Mouse (Mus musculus) embryonic facial prominence, embryonic 11.5 days (tissue): ENCODE results near the gene Dzip3. TPM values are rescaled to one million over a fixed set of nuclear protein-coding genes. Genes with fewer than 3 reads are reported as not detected.
A peak's percentile ranks its signal among the peaks of the same experiment; 100 is the strongest.

Experiments
- ATAC-seq: fragments of 200-750 bp; cut with Nextera tagmentation; replicated peaks from 2 replicates; pipeline ENCODE4 v1.8.0; 2017; ENCODE audit warnings: low read depth; ENCODE audit not compliant: insufficient number of reproducible peaks, low FRiP score, low TSS enrichment
- DNase-seq: peaks from one replicate; pipeline ENCODE4 v3.0.0-alpha.2; 2015; ENCODE audit warnings: low spot score
- H3K27ac ChIP-seq: fragments of 300-500 bp; sonication (generic); replicated peaks from 2 replicates; pipeline ENCODE4 v1.5.1; 2014; ENCODE audit warnings: mild to moderate bottlenecking, low read depth, low read length, control low read depth
- H3K27me3 ChIP-seq: fragments of 300-500 bp; sonication (generic); 2 replicates; pipeline ENCODE4 v1.6.1; 2014; ENCODE audit warnings: mild to moderate bottlenecking, low read length, moderate library complexity, mixed read lengths; ENCODE audit not compliant: control insufficient read depth, insufficient read depth
- H3K36me3 ChIP-seq: fragments of 300-500 bp; sonication (generic); replicated peaks from 2 replicates; pipeline ENCODE4 v1.6.1; 2014; ENCODE audit warnings: low read depth, mild to moderate bottlenecking, low read length, moderate library complexity, mixed read lengths; ENCODE audit not compliant: control insufficient read depth, insufficient read depth
- H3K4me1 ChIP-seq: fragments of 300-500 bp; sonication (generic); 2 replicates; pipeline ENCODE4 v1.6.1; 2014; ENCODE audit warnings: low read length, mixed read lengths; ENCODE audit not compliant: control insufficient read depth, insufficient read depth
- H3K4me2 ChIP-seq: fragments of 300-500 bp; sonication (generic); 2 replicates; pipeline ENCODE4 v1.6.1; 2014; ENCODE audit warnings: low read depth, mild to moderate bottlenecking, control low read depth, low read length, moderate library complexity
- H3K4me3 ChIP-seq: fragments of 300-500 bp; sonication (generic); 2 replicates; pipeline ENCODE4 v1.5.1; 2014; ENCODE audit warnings: low read depth, low read length, control low read depth
- H3K9ac ChIP-seq: fragments of 300-500 bp; sonication (generic); replicated peaks from 2 replicates; pipeline ENCODE4 v1.6.1; 2014; ENCODE audit warnings: mild to moderate bottlenecking, control low read depth, low read length
- H3K9me3 ChIP-seq: fragments of 300-500 bp; sonication (generic); replicated peaks from 2 replicates; pipeline ENCODE4 v1.6.1; 2016; ENCODE audit warnings: mild to moderate bottlenecking, low read length, inconsistent platforms, mixed read lengths; ENCODE audit not compliant: control insufficient read depth
- WGBS: fragments of 180-500 bp; shearing (Covaris S2); extraction: QIAGEN DNeasy Blood & Tissue Kit; methylation state at CpG from one replicate; pipeline ENCODE4 v1.1.7; 2014; 5-methylcytosine and 5-hydroxymethylcytosine counted together
- polyA plus RNA-seq: library from polyadenylated mRNA; unstranded; fragments of >200 nt; fragmentation: Nextera tagmentation; extraction: Ambion mirVana; gene quantifications from 2 replicates; pipeline ENCODE4 v1.2.1, GENCODE M21; 2014

The Dzip3 gene
- polyA plus RNA-seq, 1 experiment from 2014 or later, result 61.0 TPM

DNA sequence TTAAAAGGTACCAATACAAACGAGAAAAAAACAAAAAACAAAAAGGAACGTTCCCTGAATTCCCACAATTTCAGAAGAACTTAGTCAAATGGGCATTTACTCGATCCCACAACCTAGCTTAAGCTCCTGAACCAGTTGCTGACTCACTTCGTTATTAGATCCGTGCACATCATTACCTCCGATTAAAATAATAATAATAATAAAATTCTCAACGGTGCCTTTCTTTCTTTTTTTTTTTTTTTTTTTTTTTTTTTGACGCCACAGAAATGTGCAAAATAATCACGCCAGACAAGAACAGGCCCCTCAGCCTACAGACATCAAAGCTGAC lies 770 bp downstream of the Dzip3 start:
- Histone ChIP-seq H3K36me3 (no peaks in the 10 kb centered on the region), H3K27ac (peak overlapping the region; percentile 92; the same call in 1 of the 2 replicates), H3K27me3 (no peaks in the 10 kb centered on the region), H3K9me3 (no peaks in the 10 kb centered on the region), H3K9ac (peak overlapping the region; percentile 99), H3K4me2 (peak overlapping the region; percentile 56), H3K4me3 (peak overlapping the region; percentile 83), H3K4me1 (no peaks in the 10 kb centered on the region)
- no peak for DNase-seq
- no peak for ATAC-seq
- 2% methylated on average over 9 of the region's 9 CpGs for WGBS

DNA sequence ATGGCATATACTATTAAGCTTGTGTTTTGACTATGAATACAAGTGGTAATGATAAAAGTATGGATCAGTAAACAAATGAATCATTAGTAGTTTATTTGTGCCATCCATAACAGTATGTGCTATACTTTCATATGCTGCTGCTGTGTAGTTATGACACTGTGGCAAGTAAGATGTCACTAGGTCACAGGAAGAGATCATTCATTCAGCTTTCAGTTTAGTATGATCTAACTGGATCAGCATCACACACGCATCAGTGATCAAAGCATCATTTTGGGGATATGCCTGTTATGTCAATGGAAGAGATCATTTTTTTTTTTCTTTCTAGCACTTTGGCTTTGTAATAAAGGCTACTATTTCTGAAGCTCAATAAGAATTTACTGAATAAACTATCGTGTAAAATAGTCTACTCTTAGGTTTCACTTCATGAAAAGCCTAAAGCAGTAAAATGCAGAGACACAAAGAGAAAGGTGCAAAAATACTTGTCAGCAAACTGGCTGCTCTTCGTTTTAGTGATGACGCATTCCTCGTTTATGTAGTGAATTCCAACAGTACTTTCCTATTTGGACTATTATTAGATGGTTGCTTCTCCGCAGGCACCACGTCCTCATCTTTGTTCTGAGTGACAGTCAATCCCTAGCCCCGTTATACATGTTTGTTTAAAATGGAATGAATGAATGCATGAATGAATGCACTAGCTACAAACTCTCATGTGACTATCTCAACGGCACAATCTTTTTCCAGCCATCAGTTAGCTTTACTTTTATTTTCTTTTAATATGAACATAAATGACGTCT lies 1.3 kb downstream of the Dzip3 start:
- 52% methylated on average over 10 of the region's 10 CpGs for WGBS
- H3K9me3 ChIP-seq, result no peaks in the 10 kb centered on the region

DNA sequence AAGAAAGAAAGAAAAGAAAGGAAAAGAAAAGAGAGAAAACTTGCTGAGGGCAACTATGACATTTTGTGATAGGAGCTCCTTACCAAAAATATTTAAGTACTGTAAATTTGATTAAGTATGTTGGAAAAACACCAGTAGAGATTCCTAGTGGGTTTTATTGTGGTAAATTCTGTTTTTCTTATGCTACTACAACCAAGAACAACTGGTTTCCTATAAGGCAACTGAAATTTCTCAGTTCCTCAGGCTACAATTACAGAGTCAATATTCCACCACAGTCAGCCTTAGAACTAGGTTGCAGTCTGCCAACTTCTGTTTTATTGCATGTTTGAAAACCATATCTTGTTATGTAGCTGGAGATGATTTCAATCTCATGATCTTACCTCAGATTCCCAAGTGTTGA lies 4.3 kb downstream of the Dzip3 start:
- no peak for ATAC-seq
- no peak for DNase-seq
- Histone ChIP-seq H3K4me3 (no peak overlapping the region), H3K27me3 (no peaks in the 10 kb centered on the region), H3K9ac (no peak overlapping the region), H3K4me2 (no peak overlapping the region), H3K27ac (no peak overlapping the region), H3K9me3 (no peaks in the 10 kb centered on the region), H3K4me1 (no peaks in the 10 kb centered on the region), H3K36me3 (no peaks in the 10 kb centered on the region)

More for the DNA sequence above, 1.3 kb downstream of the Dzip3 start:
- Histone ChIP-seq H3K9ac (peak overlapping the region; percentile 99), H3K36me3 (no peaks in the 10 kb centered on the region), H3K27me3 (no peaks in the 10 kb centered on the region), H3K4me2 (peak overlapping the region; percentile 56), H3K4me1 (no peaks in the 10 kb centered on the region), H3K4me3 (peak overlapping the region; percentile 83), H3K27ac (no peak overlapping the region)
- no peak for ATAC-seq
- DNase-seq, result peak; percentile 29

DNA sequence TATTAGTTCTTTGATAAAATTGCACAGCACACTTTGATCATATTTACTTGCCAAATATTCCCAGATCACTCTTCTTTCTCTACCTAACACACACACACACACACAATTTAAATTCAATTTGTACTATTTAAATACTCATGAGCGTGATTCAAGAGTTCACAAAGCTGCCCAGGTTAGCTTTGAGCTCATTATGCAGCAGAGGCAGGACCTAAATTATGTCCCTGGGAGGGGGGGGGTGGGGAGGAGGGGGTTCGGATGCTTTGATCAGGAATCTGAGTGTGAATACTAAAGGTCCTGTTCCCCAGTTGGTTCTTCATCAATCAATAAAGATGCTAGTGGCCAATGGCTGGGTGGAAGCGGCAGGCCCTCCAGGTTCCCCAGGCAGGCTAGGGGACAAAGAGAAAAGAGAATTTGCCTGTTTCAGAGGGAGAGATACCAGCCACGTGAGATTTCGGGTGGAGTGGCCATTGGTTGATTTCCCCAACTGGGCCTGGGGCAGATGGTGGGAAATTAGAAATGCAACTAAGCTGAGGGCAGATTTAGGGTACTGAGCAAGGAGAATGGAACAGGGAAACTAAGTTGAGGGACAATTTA lies 8.8 kb downstream of the Dzip3 start:
- no peak for ATAC-seq
- WGBS, result 64% methylated on average over 5 of the region's 5 CpGs
- no peaks in the 10 kb centered on the region for H3K4me1 ChIP-seq
- no peak for DNase-seq
- H3K36me3 ChIP-seq, result no peaks in the 10 kb centered on the region
- no peak overlapping the region for H3K9ac ChIP-seq
- no peak overlapping the region for H3K4me3 ChIP-seq
- no peaks in the 10 kb centered on the region for H3K27me3 ChIP-seq
- H3K9me3 ChIP-seq, result no peaks in the 10 kb centered on the region
- no peak overlapping the region for H3K4me2 ChIP-seq
- no peak overlapping the region for H3K27ac ChIP-seq

DNA sequence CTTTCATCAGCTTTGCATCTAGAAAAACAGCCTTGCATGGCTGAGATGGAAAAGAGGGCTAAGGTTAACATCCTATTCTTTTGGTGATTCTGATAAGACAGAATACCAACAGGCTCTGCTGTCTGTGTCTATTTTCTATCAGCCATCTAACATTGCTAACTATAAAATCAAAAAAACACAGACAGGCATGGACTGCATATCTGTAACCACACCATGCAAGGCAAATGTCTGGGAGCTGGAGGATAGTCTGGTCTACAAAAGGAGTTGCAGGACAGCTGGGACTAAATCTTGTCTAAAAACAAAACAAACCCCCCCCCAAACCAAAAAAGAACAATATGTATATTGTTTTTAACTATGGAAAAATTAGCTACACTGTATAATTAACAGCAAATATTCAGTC lies 14.0 kb downstream of the Dzip3 start:
- ATAC-seq (no peak), DNase-seq (no peak)
- H3K4me3 ChIP-seq, result no peak overlapping the region
- H3K27me3 ChIP-seq, result no peaks in the 10 kb centered on the region
- 0 out of 2 replicates have a peak, but pooled peaks cover 2% of the 10 kb centered on the region for H3K36me3 ChIP-seq
- no peaks in the 10 kb centered on the region for H3K9me3 ChIP-seq
- H3K9ac ChIP-seq, result no peak overlapping the region
- H3K27ac ChIP-seq, result no peak overlapping the region
- H3K4me1 ChIP-seq, result no peaks in the 10 kb centered on the region
- H3K4me2 ChIP-seq, result no peak overlapping the region

DNA sequence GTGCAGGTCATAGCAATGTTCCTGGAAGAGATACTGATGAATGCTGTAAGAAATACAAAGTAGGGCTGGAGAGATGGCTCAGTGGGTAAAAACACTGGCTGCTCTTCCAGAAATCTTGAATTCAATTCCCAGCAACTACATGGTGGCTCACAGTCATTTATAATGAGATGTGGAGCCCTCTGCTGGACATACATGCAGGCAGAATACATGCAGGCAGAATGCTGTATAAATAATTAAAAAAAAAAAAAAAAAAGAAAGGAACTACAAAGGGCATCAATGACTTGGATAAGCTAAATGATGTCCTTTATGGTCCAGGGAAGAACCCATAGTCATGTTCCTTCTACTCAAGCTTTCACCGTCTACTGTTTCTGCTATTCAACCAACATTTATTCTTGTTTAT lies 20.4 kb downstream of the Dzip3 start:
- DNase-seq (peak; percentile 16), ATAC-seq (no peak)
- Histone ChIP-seq H3K4me2 (no peak overlapping the region), H3K4me3 (no peak overlapping the region), H3K9me3 (no peaks in the 10 kb centered on the region), H3K9ac (no peak overlapping the region), H3K27me3 (no peaks in the 10 kb centered on the region), H3K27ac (no peak overlapping the region), H3K4me1 (no peaks in the 10 kb centered on the region), H3K36me3 (peaks cover 2% of the 10 kb centered on the region; the same call in 1 of the 2 replicates)
- WGBS, result 95% methylated on average over 1 of the region's 1 CpGs

DNA sequence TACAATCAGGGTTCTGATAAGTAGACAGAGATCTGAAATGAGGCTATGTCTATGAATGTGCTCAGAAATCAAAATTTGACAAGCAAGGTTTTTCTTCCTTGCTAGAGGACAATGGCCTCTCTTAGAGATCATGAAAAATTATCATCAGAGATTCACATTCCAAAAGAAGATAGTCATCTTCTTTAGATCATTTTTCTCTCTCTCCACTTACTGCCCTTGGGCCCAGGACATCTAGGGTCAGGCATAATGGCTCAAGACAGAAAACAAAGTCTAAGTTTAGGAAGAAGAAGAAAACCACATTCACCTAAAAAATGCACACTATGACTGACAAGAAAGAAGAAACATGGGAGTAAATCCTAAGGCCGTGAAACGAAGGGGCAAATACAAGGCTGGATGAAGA lies 21.0 kb downstream of the Dzip3 start:
- Histone ChIP-seq H3K9ac (no peak overlapping the region), H3K27me3 (no peaks in the 10 kb centered on the region), H3K9me3 (no peaks in the 10 kb centered on the region), H3K4me2 (no peak overlapping the region), H3K4me3 (no peak overlapping the region), H3K27ac (no peak overlapping the region), H3K36me3 (no peaks in the 10 kb centered on the region; the same call in 1 of the 2 replicates), H3K4me1 (no peaks in the 10 kb centered on the region)
- 96% methylated on average over 2 of the region's 2 CpGs for WGBS
- ATAC-seq, result no peak
- no peak for DNase-seq

DNA sequence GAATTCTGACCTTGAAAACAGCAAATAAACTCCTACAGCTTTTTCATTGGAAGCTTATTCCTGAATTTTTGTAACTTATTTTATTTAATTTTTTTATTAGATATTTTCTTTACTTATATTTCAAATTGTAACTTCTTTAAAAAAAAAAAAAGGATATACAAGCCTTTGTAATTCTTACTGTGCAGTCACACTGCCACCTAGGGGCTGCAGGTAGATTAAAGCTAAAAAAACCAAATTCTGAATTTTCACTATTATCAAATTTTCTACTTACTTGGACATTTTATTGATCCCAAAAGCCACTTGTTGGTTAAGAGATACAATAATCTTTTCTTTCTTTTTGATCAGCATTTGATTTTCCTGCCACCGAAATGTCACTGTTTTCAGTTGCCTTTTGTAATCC lies 52.2 kb downstream of the Dzip3 start:
- DNase-seq, result peak; percentile 28
- Histone ChIP-seq H3K4me3 (no peak overlapping the region), H3K36me3 (no peaks in the 10 kb centered on the region), H3K4me1 (no peaks in the 10 kb centered on the region), H3K27me3 (no peaks in the 10 kb centered on the region), H3K27ac (no peak overlapping the region), H3K9me3 (no peaks in the 10 kb centered on the region), H3K4me2 (no peak overlapping the region), H3K9ac (no peak overlapping the region)
- WGBS, result 56% methylated on average over 1 of the region's 1 CpGs
- no peak for ATAC-seq
